Mouse (Mus musculus) layer of hippocampus, adult 11-12 months (tissue): ENCODE results near the gene Pdzd8.

ENCODE experiments used
- DNase-seq: peaks from one replicate; pipeline ENCODE4 v3.0.0; 2022; ENCODE audit warnings: low spot score

Gene Pdzd8

GRCm38 (mm10) chr19:59276354-59276753 is 69.2 kb downstream of the Pdzd8 start:
- no peak for DNase-seq

GRCm38 (mm10) chr19:59273190-59273589 is 72.4 kb downstream of the Pdzd8 start:
- DNase-seq, result no peak

- DNase-seq, result no peak
These were observed 78.1 kb downstream of the Pdzd8 start for GRCm38 (mm10) chr19:59267417-59267963.

DNA sequence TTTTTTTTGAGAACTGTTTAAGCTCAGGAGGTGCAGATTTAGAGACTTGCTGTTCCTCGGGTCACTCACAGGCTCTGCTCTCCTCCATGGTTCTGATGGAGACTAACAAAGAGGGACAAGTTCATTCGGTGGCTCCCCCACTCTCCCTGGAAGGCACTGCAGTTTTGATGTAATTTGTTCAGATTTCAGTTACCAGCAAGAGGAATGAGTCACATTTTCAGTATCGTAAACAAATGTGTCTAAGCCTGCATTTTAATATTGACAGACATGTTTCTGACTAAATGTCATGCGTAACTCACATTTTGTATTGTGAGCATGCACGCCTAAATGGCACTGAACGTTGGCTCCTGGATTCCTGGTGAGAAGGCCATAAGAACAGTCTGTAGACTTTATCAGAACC is 79.7 kb downstream of the Pdzd8 start:
- no peak for DNase-seq

- DNase-seq, result no peak
These were observed 80.6 kb downstream of the Pdzd8 start for GRCm38 (mm10) chr19:59264838-59265532.

GRCm38 (mm10) chr19:59263171-59263570 is 82.4 kb downstream of the Pdzd8 start:
- no peak for DNase-seq

- DNase-seq, result no peak
These were observed 84.0 kb downstream of the Pdzd8 start for GRCm38 (mm10) chr19:59261604-59262003.

GRCm38 (mm10) chr19:59260718-59261442 is 84.7 kb downstream of the Pdzd8 start, which contains the start of gene Slc18a2:
Gene Slc18a2, plus strand, starts transcription at chr19:59260896.
- no peak for DNase-seq

- DNase-seq, result no peak
These were observed 85.9 kb downstream of the Pdzd8 start for GRCm38 (mm10) chr19:59259633-59260032.

GRCm38 (mm10) chr19:59252651-59253050 is 92.9 kb downstream of the Pdzd8 start:
- DNase-seq, result no peak

GRCm38 (mm10) chr19:59248553-59249286 is 96.9 kb downstream of the Pdzd8 start:
- DNase-seq, result no peak

- DNase-seq, result no peak
These were observed 97.4 kb downstream of the Pdzd8 start for GRCm38 (mm10) chr19:59248144-59248543.
